Mouse (Mus musculus) spleen, adult 18-20 months (tissue): ENCODE results near the gene Mdm4.
"Not testable (repeated sequence)": the region's sequence is repeated elsewhere in the genome, so short reads cannot be mapped to it uniquely, and the experiment has no call there.

ENCODE experiments used
- DNase-seq, 2 experiments: peaks; one replicate each; pipeline ENCODE4 v3.0.0; 2022; ENCODE audit warnings: mixed read lengths in 2 of 2

The Mdm4 gene

DNA sequence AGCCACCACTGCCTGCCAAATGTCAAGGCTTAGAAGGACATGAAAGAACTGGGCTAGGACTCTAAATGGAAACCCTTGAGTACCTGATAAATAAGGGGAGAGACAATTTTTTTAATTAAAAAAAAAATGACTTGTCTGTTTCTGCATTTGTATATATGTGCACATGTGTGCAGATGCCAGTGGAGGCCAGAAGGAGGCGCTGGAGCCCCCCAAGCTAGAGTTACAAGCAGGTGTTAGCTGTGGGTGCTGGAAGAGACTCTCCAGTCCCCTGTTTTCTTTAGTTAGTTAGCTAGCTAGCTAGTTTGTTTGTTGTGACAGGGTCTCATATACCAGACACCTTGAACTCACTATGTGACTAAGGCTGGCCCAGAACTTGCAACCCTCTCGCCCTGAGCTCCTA lies 21.5 kb upstream of the Mdm4 start:
- no peak for DNase-seq

DNA sequence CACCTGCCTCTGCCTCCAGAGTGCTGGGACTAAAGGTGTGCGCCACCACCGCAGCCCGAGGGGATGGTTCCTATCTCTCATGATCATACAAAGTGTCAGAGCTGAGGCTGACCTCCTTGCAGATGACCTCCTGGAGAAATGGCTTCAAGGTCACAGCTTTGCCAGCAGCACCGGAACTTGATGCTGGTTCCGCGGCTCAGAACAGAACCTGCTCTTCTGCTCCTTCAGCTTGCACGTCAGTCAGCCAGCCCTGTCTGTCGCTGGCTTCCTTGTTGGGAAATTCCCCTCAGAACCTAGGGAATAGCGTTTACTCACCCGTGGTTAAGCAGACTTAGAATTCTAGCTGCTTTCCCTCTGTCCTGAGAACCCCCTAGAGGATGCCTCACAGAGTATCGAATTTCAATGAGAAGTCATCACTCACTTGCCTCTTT lies 19.7 kb upstream of the Mdm4 start:
- DNase-seq, result no peak

DNA sequence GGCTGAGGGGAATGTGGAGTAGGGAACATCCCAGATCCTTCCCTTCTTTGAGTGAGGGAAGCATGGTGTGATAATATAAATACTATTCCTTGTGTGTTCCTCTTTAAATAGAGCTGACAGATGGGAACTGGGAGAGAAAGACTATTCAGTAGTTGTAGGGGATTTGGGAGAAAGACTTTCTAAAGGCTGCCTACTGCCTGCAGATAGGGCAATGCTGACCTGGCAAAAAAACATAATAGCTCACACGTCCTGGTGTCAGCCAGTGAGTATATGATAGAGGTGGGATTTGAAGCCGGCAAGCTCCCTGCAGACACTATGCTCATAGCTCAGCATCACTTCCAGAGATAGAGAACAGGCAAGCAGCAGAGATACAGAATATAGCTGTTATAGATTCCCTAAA lies 18.3 kb upstream of the Mdm4 start:
- no peak for DNase-seq

DNA sequence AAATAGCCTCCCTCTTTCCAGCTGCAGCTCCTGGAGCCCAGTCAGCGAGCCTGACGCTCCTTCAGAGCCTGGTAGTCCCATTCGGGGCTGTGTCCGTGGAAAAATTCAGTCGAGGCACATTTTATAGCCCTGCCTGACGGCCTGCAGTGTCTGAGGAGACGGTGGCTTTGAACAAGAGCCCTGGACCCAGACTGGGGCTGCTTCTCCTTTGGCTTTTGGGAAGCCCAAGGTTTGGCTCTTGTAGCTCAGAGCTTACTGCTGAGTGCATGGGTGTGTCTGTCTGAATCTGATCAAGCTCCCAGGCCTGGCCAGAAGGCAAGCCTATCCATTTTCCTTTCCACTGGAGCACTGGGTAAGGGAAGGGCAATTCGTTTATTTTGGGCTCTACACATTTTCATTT lies 17.2 kb upstream of the Mdm4 start:
- no peak for DNase-seq

DNA sequence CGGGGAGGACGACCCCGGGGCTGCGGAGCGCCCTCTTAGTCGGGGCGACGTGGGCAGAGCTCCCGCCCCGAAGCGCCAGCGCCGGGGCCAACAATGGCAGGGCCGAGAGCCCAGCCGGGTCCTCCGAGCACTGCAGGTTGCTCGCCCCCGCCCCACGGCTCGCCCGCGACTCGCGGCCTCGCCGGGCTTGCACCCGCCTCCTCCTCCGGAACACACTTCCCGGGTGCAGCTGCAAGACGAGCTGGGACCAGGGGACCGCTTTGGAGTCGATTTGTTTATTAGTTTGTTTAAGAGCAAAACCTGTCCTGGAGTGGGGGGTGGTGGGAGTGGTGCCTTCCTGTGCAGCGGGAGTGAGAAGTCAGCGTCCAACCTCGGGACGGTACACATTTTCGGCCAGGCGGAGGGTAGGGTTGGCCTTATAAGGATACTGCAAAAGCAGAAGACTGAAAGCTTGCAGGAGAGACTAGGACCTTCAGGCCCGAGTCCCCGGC lies 16.1 kb upstream of the Mdm4 start:
- peak; percentile 26 to 57 for DNase-seq

DNA sequence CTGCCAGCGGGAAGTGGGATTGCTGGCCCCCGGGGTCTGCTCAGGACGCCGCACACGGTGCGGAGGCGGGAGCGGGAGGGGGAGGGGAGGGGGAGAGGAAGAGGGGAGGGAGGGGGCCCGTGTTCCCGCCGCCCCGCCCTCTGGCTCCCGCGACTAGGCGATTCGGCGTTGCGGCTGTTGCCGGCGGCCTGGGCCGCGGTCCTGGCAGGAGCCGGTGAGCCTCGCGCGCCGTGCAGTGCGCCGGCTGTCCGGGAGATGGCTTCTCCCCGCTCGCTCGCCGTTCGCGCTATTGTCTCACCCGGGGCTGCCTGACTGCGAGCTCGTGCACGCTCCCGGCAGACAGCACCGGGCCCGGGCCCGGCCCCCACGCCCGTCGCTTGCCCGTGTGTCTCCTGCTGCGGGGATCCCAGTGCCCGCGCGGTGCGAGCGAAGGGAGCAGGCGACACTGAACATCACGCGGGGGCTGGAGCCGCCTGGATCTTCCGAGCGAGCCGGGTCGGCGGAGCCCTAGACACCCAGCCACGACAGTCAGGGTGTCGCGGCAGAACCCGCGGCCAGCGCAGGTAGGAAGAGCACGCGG lies 15.6 kb upstream of the Mdm4 start:
- DNase-seq, result peak; percentile 66 to 73

DNA sequence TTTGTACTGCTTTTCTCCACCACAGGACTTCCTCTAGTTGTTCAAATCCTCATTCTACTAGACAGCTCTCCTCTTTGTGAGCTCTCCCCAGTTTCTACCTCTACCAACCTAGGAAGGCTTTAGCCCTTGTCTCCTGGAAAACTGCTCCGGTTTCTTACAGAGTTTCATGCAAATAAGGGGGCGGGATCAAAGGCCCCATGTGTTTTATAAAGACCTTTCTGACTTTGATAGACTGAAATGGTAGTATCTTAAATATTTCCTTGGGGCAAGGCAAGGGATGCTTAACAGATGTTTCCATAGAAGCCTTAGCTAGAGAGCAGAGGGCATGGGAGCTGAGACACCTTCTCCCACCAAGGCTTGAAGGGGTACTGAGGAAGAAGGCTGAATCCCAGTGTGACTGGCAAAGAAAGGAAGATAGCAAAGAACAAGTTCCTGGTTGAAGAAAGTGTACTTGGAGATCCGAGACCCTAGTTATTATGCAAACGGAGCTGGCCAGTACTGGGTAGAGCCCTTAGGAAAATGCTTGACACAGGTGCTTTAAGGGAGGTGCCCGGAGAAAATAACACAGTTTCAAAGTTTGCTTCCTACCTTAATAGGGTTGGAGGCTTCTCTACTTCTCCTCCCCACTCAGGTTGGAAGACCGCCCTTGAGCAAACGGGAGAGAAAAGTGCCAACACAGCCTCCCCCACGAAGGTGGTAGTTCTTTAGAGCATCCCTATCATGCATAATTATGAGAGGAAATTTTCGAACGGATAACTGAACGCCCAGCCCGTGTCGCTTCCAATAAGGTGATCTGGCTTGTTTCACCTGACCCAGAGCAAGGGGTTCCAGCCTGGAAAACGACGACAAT lies 14.9 kb upstream of the Mdm4 start, which contains the start of gene Pik3c2b:
Gene Pik3c2b, plus strand, starts transcription at position 657 of the 850 bp plus-strand sequence.
- no peak for DNase-seq

DNA sequence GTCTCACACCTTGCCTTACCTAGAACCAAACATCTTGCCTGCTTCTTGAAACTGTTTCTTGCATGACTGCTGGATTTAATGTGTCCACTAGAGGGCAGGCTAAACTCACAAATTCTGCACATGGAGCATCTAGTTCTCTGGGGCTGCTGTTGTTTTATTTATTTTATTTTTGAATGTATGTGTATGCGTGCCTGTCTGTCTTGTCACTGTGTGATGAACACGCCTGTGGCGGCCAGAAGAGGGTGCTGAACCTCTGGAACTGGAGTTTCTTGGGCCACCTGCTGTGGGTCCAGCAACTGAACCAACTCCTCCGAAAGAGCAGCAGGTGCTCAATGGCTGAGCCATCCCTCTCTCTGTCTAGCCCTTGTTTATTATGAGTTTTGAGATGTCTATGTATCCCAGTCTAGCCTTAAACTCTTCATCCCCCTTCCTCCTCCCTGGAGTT lies 9.2 kb upstream of the Mdm4 start:
- peak; percentile 31 to 35 for DNase-seq

DNA sequence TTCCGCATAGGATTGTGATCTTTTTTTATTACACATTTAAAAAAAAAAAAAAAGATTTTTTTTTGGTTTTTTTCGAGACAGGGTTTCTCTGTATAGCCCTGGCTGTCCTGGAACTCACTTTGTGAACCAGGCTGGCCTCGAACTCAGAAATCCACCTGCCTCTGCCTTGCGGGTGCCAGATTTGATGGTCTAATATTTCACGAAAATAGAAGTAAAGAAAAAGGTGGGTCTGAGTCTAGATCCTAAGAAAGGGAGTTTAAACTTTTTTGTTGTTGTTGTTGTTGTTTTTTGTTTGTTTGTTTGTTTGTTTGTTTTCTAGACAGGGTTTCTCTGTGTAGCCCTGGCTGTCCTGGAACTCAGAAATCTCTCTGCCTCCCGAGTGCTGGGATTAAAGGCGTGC lies 4.3 kb upstream of the Mdm4 start:
- DNase-seq, result not testable (repeated sequence)

DNA sequence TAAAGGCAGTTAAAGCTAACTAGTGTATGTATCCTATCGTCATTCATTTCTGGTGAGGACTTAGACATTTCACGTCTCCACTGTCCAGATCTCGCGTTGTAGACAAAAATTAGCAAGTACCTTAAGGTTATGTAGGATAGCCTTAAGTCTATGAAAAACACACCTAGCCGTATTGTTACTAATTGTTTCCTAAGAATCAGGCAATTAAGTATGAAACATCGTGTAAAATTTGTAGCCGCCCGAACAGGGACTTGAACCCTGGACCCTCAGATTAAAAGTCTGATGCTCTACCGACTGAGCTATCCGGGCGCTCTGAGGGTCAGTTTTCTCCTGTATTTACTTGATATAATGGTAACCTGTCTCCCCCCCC lies 3.7 kb upstream of the Mdm4 start:
- peak in 1 of 2 experiments; percentile 40 for DNase-seq

DNA sequence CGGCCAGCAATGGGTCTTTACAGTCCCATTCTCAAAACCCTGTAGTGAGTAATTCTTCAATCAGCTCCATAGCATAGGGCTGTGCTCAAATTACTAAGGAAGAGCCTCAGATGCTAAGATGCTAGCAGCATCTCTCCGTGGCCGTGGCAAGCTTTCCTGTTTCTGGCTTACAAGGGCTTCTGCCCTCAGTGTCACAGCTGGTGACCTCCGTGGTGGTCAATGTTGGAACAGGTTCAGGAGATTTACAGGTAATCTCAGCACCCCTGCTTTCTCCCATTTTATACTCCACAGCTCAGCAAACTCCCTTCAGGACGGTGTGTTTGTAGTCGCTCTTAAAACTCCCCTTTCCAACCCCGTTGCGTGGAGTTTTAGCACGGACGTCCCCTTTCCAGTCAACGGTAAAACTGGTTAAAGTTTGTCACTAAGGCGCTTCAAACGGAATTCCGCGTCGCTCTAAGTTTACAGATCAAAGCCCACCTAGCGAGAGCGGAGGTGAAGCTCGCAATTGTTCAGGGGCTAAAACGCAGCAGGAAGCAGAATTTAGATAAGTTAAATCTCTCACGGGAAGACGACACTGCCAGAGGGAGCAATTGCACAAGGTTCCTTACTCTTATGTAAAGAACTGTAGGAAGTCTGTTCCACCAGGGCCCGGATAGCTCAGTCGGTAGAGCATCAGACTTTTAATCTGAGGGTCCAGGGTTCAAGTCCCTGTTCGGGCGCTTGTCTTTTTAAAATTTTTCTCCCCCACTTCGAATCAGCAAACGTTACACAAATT lies 3.1 kb upstream of the Mdm4 start:
- DNase-seq, result peak in 1 of 2 experiments; percentile 53

DNA sequence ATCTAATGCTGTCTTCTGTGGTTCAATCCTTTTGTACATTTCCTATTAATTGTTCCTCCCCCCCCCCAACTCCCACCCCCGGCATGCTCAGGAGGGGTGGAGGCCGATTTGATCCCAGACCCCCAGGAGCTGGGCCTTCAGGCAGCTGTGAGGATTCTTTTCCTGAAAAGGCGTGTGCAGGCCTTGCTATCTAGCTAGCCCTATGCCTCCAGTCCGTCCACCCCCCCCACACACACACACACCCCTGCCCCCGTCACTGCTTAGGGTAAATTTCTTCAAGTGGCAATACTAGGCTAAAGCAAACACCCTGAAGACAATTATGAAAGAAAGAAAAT lies 2.6 kb upstream of the Mdm4 start:
- no peak for DNase-seq

DNA sequence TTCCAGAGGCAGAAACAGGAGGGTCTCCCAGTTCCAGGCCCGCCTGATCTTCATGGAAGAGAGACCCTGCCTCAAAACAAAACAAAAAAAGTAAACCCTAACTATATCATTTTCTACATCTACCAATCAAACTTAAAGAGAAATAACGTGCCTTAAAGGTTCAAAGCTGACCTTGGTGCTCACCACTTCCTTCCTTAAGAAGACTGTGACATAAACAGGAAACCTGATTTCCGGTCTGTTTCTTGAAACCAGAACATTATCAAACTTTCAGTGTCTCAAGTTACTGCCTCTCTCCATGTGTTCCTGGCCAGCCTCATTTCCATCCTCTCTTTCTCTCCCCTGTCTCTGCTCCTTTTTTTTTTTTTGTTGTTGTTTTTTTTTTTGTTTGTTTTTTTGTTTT lies 617 bp downstream of the Mdm4 start:
- no peak for DNase-seq

DNA sequence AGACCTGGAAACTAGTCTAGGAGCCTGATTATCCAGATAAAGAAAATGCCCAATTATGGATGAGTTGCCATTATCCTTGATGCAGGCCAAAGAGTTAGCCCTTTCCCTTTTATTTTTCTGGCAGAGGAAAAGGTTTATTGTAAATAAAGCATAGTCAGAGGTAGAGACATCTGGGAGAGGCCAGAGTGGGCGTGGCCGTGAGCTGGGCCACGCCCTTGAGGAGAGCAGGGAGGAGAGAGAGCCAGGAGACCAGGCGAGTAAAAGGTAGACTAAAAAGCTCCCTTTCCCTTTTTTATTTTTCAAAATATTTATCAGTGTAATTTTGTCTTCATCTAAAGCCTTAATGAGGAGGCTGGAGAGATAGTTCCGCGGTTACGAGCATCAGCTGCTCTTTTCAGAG lies 2.4 kb downstream of the Mdm4 start:
- no peak for DNase-seq

DNA sequence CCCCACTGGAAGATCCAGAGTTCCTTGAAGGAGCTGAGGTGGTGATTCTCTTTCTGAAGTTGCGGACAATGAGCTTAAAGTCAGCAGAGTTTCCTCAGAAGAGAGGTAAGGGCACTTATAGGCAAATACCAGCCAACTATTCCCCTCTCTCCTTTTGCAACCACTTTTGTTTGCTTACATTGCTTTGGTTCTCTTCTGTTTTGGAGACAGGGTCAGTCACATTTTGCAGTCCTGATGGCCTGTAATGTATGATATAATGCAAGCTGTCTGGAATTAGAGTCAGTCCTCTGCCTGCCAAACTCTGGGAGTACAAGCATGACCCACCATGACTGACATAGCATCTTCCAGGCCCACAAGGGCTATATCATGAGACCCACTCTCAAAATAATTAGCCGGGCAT lies 3.2 kb downstream of the Mdm4 start:
- DNase-seq, result no peak

DNA sequence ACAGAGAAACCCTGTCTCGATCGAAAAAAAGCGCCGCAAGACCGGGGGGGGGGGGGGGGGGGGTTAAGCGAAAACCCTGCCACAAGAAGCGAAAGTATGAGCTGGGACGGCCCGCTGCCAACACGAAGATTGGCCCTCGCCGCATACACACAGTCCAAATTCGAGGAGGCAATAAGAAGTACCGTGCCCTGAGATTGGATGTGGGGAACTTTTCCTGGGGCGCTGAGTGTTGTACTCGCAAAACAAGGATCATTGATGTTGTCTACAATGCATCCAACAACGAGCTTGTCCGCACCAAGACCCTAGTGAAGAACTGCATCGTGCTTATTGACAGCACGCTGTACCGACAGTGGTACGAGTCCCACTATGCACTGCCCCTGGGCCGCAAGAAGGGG lies 4.6 kb downstream of the Mdm4 start:
- not testable (repeated sequence) for DNase-seq

DNA sequence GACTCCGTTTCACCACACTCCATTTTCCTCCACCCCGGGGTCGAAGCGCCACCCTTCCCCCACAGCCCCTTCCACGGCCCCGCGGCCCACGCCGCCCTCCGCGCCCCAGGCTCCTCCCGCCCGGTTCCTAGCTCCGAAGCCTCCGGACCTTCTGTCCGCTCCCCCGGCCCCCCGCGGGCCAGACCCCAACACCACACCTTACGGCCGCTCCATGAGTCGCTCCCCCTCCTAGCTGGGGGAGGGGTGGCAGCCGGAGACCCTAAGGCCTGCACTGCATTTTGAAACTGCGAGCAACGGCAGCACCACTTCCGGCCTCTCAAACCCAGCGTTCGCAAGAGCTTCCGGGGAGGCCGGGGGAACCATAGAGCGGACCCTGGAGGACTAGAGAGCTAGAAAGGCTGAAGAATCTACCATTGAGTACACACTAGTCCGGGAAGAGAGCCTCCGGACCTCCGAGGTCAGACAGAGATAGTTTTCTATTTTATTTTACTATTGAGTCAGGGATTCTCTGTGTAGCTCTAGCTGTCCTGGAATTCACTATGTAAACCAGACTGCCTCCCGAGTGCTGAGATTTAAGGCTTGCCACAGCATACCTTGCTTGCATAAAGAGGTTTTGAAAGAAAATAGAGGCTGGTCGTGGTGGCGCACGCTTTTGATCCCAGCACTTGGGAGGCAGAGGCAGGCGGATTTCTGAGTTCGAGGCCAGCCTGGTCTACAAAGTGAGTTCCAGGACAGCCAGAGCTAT lies 5.1 kb downstream of the Mdm4 start:
- DNase-seq, result peak; percentile 75 to 78

DNA sequence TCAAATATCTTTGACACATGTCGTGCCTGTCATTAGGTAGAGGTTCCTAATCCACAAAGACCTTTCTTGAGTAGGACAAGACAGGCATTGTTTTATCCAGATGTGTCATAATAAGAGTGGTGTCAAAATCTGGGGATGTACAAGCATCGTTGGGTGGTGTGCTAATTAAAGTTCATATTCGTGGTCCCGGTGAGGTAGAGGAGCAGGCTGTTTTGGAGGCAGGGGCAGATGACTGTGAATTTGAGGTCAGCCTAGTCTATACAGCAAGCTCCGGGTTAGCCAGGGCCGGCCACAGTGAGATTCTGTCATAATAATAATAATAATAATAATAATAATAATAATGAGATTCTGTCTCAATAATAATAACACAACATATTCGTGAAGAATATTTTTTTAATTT lies 5.9 kb downstream of the Mdm4 start:
- no peak for DNase-seq

DNA sequence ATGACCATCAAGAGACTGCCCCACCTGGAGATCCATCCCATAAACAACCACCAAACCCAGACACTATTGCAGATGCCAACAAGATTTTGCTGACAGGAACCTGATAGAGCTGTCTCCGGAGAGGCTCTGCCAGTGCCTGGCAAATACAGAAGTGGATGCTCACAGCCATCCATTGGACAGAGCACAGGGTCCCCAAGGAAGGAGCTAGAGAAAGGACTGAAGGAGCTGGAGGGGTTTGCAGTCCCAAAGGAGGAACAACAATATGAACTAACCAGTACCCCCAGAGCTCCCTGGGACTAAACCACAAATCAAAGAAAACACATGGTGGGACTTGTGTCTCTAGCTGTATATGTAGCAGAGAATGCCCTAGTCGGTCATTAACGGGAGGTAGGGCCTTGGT lies 6.6 kb downstream of the Mdm4 start:
- not testable (repeated sequence) for DNase-seq

DNA sequence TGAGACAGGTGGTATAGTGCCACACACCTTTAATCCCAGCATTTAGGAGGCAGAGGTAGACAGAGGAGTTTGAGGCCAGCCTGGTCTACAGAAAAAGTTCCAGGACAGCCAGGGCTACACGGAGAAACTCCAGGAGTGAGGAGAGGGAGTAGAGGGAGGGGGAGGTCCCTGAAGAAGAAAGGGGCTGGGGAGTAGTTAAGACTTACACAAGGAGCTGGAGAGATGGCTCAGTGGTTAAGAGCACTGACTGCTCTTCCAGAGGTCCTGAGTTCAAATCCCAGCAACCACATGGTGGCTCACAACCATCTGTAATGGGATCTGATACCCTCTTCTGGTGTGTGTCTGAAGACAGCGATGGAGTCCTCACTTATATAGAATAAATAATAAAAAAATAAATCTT lies 8.4 kb downstream of the Mdm4 start:
- DNase-seq, result not testable (repeated sequence)

DNA sequence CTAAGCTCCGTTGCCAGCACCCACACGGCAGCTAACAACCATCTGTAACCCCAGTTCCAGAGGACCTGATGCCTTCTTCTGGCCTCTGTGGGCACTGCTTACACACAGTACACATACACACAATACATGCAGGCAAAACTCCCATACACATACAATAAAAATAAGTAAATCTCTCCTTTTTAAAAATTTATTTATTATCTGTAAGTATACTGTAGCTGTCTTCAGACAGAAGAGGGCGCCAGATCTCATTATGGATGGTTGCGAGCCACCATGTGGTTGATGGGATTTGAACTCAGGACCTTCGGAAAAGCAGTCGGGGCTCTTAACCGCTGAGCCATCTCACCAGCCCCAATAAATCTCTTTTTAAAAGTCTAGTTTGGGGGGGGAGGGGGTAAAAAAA lies 9.0 kb downstream of the Mdm4 start:
- no peak for DNase-seq

DNA sequence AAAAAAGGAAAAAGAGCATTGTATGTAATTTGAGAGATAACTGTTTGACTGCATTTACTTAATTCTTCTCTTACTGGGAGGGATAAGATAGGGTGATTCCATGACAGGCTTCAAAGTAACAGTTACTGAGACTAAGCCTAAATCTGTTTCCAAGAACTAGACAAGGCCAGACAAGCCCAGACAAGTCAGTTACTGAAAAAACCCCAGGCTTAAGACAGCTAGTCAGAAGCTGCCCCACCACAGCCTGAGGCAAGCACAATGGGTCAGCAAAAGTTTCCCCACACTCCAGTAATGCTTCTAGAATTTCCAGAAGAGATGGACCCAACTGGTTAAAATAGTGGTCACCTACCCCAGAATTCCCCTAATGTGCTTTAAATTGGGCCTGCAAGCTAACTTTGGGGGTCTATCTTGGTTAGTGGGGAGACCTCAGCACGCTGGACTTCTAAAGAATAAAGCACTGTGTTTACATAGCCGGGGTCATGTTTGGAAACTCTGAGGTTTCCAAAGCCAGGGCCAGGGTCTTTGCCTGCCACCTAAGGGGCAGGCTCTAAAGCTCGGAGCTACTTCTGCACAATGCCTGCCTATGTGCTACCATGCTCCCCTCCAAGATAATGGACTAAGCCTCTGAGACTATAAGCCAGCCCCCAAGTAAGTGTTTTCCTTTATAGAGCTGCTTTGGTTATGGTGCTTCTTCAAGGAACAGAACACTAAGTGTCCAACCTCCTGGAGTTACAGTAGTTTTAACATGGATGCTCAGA lies 10.0 kb downstream of the Mdm4 start:
- DNase-seq, result no peak
